Mouse (Mus musculus) kidney, postnatal 10 days (tissue): ENCODE data around the gene Kcng4.

Source experiments
- DNase-seq: peaks from one replicate; pipeline ENCODE4 v3.0.0; 2021; ENCODE audit warnings: mixed read lengths

Kcng4 gene

DNA sequence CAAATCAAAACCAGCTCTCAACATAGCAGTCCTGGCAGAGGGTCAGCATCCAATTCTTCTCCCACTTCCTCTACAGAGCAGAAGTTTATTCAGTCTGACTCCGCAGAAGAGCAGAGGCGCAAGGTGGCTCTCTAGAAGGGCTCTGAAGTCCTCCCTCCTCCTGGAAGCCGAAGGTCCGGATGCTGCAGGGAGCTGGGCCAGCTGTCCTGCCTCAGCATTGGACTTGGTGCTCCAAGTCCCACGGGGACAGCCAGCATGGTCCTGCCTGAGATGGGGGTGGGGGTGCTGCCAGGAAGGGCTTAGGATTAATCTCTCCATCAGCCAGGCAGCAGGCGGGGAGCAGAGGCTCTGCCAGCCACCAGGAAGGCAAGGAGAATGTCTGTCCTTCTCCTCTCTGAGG is at the start of gene Kcng4:
Gene Kcng4, minus strand, starts transcription at position 303 of the 400 bp plus-strand sequence.
- peak; percentile 52 for DNase-seq

DNA sequence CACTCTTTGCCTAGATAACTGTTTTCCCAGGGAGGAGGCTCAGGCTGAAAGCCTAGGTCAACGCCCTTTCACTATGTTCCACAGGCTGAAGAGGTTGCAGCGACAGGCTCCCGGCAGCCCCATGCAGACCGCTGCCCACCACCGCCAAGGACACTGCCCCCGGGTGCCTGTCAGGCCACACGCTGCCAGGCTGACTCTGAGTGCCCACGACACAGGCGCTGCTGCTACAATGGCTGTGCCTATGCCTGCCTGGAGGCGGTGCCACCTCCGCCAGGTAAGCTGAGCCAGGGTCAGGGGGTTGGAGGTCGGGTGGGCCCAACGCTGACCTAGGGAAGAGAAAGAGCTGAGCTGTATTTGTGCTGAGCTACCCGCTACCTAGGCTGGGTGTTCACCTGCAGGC is 43.7 kb upstream of the Kcng4 start:
- DNase-seq = no peak

DNA sequence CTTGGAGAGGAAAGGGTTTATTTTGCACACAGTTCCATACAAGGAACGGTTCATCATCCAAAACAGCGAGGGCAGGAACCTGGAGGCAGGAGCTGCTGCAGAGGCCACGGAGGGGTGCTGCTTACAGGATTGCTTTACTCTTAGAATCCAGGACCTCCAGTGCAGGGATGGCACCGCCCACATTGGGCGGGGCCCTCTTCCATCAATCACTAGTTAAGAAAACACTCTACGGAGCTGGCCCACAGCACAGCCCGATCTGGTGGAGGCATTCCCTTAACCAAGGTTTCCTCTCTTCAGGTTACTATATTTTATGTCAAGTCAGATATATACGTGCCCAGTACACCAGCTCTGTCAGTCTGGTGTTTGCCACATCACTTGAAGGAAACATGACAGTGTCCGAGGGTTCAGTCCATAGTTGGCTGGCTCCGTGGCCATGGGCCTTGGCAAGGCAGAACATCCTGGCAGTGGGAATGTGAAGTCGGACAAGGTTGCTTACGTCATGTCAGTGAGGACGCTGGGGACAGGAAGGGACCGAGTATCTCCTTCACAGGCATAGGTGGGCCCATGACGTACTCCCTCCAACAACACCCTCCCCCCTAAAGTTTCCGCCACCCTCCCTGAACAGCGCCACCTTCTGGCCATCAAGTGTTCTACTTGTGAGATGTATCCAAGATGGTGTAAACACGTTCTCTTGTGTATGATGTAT is 42.8 kb upstream of the Kcng4 start:
- DNase-seq = peak; percentile 54

DNA sequence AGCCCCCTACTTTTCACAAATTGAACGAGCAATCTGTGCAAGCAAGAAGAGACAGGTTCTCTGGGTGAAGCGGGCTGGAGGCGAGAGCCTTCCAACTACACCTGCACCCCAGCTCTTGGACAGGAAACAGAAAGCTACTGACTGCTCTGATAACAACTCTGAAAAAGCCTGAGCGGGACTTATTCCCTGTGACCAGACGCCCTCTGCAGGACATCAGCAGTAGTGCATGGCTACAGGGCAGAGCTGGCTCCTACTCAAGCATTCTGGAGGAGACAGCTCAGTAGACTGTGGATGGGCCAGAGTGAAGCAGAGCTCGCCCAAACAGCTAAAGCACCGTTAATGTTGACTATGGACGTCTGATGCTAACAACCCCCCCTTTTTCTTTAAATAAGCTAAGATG is 40.9 kb upstream of the Kcng4 start:
- DNase-seq = peak; percentile 95

- DNase-seq = no peak
Measured at GRCm38 (mm10) chr8:119675457-119675856, 40.0 kb upstream of the Kcng4 start.

DNA sequence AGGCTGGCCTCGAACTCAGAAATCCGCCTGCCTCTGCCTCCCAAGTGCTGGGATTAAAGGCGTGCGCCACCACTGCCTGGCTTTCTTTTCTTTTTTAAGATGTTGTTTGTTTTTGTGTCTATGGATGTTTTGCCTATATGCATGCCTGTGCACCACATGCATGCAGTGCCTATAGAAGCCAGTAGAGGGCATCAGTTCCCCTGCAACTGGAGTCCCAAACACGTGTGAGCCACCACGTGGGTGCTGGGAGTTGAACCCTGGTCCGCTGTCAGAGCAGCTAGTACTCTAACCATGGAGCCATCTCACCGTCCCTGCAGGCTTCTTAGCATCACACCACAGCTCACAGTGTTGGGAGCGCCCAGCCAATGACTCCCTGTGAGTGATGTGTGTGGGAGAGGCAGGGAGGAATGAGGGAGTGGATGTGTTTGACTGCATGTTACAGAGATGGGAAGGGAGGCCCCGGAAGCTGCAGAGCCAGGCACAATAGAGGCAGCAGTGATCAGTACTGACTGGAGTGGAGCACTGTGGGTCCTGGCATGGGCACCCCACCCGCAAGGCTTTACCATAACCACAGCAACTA is 38.6 kb upstream of the Kcng4 start:
- DNase-seq = no peak

DNA sequence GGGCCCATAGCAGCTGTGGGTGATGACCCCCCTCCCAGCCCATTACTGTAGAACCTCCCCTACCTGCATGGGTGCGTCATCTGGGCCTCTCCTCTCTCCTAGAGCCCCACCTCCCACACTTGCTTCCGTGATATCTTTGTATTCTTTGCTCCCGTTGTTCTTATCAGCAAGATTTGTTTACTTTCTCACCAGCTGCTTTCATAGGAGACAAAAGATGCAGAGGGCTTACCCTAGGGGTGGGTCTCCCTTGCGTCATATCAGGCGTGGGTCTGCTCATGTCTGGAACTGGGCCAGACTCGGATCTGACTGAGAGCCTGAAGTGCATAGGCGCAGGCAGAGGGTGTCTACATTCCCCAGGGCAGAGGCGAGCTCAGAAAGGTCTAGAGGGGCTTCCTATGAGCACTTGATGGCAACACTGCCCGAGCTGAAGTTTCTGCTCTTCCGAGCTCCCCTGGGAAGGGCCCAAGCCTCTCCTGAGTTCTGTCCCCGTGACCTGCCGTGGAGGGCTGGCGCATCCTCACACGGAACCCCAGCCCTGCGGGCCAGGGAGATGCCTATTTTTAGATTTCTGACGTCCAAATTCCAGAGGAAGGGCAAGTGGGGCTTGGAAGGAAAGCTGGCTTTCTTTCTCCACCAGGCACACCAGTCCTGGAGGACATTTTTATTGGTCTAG is 35.1 kb upstream of the Kcng4 start:
- DNase-seq = peak; percentile 52

- no peak for DNase-seq
Measured at GRCm38 (mm10) chr8:119669284-119669683, 33.8 kb upstream of the Kcng4 start.

DNA sequence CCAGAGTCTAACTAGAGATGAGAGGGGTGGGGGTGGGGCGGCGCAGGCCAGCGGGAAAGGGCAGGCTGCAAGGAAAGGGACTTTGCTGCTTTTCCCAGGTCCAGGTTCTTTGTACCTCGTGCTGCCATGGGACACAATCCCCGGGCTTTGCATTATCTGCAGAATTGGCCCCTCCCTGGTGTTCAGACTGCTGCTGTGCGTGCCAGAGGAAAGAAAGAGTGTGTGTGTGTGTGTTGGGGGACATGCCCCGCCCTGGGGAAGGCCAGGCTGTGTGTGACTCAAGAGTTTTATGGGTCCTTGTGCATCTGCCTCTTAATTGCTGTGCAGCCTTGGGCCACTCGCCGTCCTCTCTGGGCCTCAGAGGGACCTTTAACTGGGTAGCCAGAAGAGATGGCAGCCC is 33.0 kb upstream of the Kcng4 start:
- DNase-seq = no peak

- DNase-seq = peak; percentile 56
Measured at GRCm38 (mm10) chr8:119666219-119666951, 30.9 kb upstream of the Kcng4 start, which contains the start of gene Wfdc1. TSS of gene Wfdc1 (plus strand) at chr8:119666365.

- DNase-seq = peak; percentile 68
Measured at GRCm38 (mm10) chr8:119665270-119665669, 29.8 kb upstream of the Kcng4 start.

DNA sequence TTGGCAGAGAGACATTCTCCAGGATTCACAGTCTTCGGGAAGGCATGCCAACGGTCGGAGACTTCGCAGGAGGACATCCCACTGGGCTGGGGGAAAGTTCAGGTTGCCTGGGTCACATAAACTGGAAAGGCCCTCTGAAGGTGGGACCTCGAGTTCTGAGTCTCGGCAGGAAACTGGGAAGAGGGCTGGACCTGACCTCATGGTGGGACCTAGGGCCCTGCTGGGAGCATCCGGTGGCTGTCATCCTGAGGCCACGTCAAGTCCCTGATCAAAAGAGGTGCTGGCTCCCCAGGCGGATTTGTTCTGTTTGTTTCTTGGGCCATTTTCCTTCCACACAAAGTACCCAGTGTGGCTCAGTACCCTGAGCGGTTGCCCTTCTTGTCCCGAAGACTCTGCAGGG is 28.0 kb upstream of the Kcng4 start:
- no peak for DNase-seq

DNA sequence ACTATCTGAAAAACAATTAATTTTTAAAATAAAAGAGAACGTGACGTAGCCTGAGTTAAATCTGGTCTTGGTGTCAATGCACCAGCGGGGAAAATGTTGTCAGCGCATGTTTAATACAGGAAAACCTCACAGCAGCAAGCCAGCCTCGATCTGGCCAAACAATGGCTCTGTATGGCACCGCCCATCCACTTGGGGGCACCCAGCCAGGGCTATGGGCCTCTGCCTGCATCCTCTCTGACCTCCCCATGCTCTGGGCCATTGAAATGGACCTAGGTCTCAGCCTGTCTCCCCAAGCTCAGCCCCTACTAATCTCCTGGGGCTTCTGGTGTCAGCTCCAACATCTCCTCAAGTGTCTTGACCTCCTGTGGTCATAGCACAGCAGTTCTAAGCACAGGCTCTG is 26.4 kb upstream of the Kcng4 start:
- peak; percentile 49 for DNase-seq

DNA sequence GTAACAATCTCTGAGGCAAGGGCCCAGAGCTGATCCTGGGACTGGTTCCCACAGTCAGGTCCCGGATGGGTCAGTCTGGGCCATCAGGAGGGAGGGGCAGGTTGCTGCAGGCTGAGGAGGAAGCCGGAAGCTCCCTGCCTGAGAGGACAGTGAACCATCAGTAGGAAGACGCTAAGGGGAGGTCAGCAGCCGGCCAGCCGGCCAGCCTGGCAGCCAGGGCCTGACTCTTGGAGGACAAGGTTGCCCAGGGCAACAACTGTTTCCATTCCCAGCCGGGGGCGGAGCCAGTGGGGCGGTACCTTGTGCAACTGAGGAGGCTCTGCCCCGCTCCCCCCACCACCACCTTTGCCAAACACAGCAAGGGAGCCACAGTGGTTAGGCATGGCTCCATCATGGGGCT is 25.6 kb upstream of the Kcng4 start:
- peak; percentile 82 for DNase-seq

GRCm38 (mm10) chr8:119656709-119657464 is 21.4 kb upstream of the Kcng4 start:
- peak; percentile 64 for DNase-seq

DNA sequence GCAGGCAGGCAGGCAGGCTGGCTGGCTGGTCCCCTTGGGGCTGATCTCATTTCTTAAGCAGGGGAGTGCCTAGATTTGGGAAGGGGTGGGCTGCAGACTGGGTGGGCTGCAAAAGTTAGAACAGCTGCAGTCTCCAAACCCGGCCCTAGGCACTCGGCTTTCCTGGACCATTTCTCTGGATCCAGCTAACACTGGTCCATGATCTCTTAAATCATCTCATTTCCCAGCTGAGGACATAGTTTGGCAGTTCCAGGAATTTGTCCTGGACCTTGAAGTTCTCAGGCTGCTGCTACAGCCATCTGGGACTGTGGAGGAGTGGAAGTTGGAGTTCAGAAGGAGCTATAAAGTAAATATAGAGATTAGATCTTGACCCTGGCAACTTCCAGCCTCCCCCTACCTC is 15.8 kb upstream of the Kcng4 start:
- peak; percentile 56 for DNase-seq

DNA sequence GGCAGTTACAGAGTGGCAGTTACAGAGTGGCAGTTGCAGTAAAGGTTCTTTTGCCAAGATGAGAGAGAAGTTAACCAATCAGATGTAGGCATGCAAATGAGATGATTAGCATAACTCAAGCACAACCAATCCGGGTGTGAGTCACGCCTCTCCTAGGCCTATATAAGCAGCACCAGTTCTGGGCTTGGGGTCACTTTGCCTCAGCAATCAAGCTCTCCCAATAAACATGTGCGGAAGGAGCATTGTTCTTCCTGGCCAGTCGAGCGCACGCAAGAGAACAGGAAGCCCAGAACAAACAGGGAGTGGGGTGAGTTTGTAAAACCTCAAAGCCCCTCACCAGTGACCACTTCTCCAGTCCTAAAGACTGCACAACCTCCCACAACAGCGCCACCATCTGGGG is 11.4 kb upstream of the Kcng4 start:
- no peak for DNase-seq

DNA sequence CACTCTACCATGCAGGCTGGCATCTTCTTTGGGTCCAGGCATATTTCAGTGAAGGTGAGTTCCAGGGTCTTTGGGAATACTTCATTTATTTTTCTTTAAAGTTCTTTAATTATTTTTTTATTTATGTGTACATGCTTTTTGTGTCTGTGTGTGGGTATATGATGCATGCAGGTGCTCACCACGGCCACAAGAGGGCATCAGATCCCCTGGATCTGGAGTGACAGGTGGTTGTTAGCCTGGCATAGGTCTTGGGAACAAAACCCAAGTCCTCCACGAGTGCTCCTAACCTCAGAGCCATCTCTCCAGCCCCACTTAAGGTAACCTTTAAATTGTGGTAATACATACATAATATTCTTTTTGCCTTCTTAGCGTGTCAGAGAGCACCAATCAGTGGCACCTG is 10.7 kb upstream of the Kcng4 start:
- DNase-seq = no peak

GRCm38 (mm10) chr8:119644981-119645597 is 9.6 kb upstream of the Kcng4 start:
- no peak for DNase-seq

DNA sequence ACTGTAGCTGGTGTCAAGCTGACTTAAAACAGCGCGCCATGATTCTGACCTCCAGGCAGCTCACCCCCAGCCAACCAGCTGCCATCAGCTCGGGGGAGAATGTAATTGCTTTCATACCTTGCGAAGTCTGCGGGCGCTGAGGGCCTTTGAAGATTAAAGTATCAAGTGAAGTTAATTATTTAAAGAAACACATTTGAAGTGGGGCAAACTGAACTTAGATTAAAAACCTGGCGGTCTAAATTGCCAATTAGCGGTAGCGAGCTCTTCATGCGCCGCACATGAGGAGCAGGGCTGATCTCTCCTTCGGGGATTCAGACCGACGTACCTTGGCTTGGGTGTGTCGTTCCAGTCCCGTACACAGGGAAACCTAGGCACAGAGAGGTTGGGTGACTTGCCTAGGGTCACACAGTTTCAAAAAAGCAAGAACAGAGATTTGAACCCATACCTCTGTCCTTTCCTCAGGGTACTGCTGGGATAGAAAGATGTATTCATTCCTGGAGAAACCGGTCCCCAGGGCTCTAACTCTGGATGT is 9.0 kb upstream of the Kcng4 start:
- DNase-seq = no peak

- DNase-seq = no peak
Measured at GRCm38 (mm10) chr8:119642960-119643359, 7.5 kb upstream of the Kcng4 start.

DNA sequence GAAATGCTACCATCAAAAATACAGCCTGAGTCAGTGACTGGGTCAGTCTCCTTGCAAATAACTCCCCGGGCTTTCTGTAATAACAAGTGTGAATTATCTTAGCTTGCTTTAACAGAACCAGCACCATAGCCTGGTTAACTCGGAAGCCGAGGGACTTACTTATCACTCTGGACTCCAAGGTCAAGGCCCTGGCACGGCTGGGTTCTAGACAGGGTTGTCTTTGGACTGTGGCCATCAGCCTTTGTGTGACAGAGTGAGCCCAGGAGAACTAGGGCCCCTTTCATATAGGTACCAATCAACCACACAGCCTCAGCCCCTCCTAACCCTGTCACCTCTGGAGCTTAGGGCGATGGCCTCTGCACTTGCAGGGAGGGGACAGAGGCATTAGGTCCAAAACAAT is 5.6 kb upstream of the Kcng4 start:
- no peak for DNase-seq
